Comparison of ENCODE assay signal across 12 mouse cellular contexts in genomic region chr12:119110091-119110490, GRCm38 (mm10).
"Had no signal": no experiment of that assay in that cellular context is flagged by ENCODE, and none has a peak within 500 bp of the region (broad histone marks: within the 10 kb centered on the region; RNA-seq: fewer than 3 reads in every experiment).

No protein-coding gene starts in this region.

- DNase-seq: kidney, adult 18-20 months; kidney, postnatal 25 days; liver, embryonic 13.5 days; liver, postnatal 0 days; lung, postnatal 14 days; right cerebral cortex, postnatal 14 days; thymus, adult 2 months; thymus, postnatal 25 days had no signal

- H3K36me3 ChIP-seq: limb, embryonic 10.5 days; liver, embryonic 13.5 days; midbrain, embryonic 13.5 days; stomach, embryonic 15.5 days had no signal

- H3K9me3 ChIP-seq: limb, embryonic 10.5 days; liver, embryonic 13.5 days; midbrain, embryonic 13.5 days; stomach, embryonic 15.5 days had no signal

- H3K9ac ChIP-seq: liver, embryonic 13.5 days; liver, postnatal 0 days; midbrain, embryonic 13.5 days; stomach, embryonic 15.5 days had no signal

- ATAC-seq: liver, postnatal 0 days; midbrain, embryonic 13.5 days had no signal

- H3K4me1 ChIP-seq: limb, embryonic 10.5 days; liver, embryonic 13.5 days; midbrain, embryonic 13.5 days; stomach, embryonic 15.5 days had no signal

- H3K4me2 ChIP-seq: liver, embryonic 13.5 days; midbrain, embryonic 13.5 days; stomach, embryonic 15.5 days had no signal

- H3K27me3 ChIP-seq: liver, embryonic 13.5 days; midbrain, embryonic 13.5 days; stomach, embryonic 15.5 days had no signal

- H3K4me3 ChIP-seq: left cerebral cortex, adult 2 months; limb, embryonic 10.5 days; liver, embryonic 13.5 days; midbrain, embryonic 13.5 days; stomach, embryonic 15.5 days had no signal

- H3K27ac ChIP-seq: left cerebral cortex, adult 2 months; limb, embryonic 10.5 days; liver, embryonic 13.5 days; midbrain, embryonic 13.5 days; stomach, embryonic 15.5 days had no signal
